In the genomic region with DNA sequence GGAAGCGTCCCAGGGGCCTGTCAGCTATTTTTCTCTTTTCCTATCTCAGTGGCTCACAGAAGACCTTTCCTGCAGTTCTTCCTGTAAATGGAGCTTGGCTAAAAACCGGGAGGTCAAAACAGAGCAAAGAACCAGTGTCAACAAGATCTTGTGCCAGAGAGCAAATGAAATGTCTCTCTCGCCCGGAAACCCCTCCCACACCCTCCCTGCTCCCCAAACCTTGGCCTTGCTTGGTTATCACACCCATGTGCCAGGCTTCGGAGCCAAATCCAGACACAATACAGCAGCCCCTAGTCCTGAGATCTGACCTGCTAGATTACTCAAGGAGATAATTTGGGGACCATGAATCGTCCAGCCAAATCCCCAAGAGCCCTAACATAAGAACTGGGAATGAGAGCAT, we compare ENCODE assay signal across 10 mouse cellular contexts. TPM values are rescaled to one million over a fixed set of nuclear protein-coding genes. Genes with fewer than 3 reads are reported as not detected.
DNase-seq lines count a peak whose midpoint lies in the region; ATAC-seq lines count a peak whose summit lies in the region.
"Had no signal": no experiment of that assay in that cellular context is flagged by ENCODE, and none has a peak within 500 bp of the region (broad histone marks: within the 10 kb centered on the region; RNA-seq: fewer than 3 reads in every experiment).

No protein-coding gene starts in this region.

- H3K27ac ChIP-seq in liver, embryonic 11.5 days (ENCODE audit: low read depth, low read length) = 0 out of 2 replicates have a peak overlapping the region, but pooled peaks have one; percentile 8
- H3K27ac ChIP-seq in midbrain, embryonic 14.5 days (replicated peaks; ENCODE audit: low read depth, low read length) = no peak overlapping the region
- H3K27ac ChIP-seq: limb, embryonic 12.5 days; midbrain, embryonic 15.5 days had no signal

- no peaks in the 10 kb centered on the region for H3K9me3 ChIP-seq in liver, embryonic 11.5 days (ENCODE audit: control insufficient read depth, low read length)
- no peaks in the 10 kb centered on the region for H3K9me3 ChIP-seq in midbrain, embryonic 14.5 days (ENCODE audit: control insufficient read depth, low read length)
- H3K9me3 ChIP-seq: limb, embryonic 12.5 days; midbrain, embryonic 15.5 days had no signal

- no peak overlapping the region for H3K4me3 ChIP-seq in liver, embryonic 11.5 days (ENCODE audit: low read depth, low read length)
- H3K4me3 ChIP-seq in midbrain, embryonic 14.5 days (replicated peaks; ENCODE audit: low read depth, low read length) = no peak overlapping the region
- H3K4me3 ChIP-seq: limb, embryonic 12.5 days; midbrain, embryonic 15.5 days had no signal

- peaks cover 30% of the 10 kb centered on the region for H3K4me1 ChIP-seq in liver, embryonic 11.5 days (replicated peaks; ENCODE audit: control insufficient read depth, insufficient read depth, low read length)
- no peaks in the 10 kb centered on the region for H3K4me1 ChIP-seq in midbrain, embryonic 14.5 days (ENCODE audit: control insufficient read depth, insufficient read depth, low read length)
- H3K4me1 ChIP-seq: midbrain, embryonic 15.5 days had no signal

- peaks cover 14% of the 10 kb centered on the region for H3K36me3 ChIP-seq in liver, embryonic 11.5 days (ENCODE audit: control insufficient read depth, insufficient read depth, low read length)
- peaks cover 29% of the 10 kb centered on the region for H3K36me3 ChIP-seq in midbrain, embryonic 14.5 days (ENCODE audit: control insufficient read depth, insufficient read depth, low read length)

- H3K4me2 ChIP-seq in liver, embryonic 11.5 days = no peak overlapping the region
- no peak overlapping the region for H3K4me2 ChIP-seq in midbrain, embryonic 14.5 days (ENCODE audit: low read length)
- H3K4me2 ChIP-seq: limb, embryonic 12.5 days; midbrain, embryonic 15.5 days had no signal

- no peak for ATAC-seq in liver, embryonic 11.5 days (replicated peaks; ENCODE audit: low FRiP score)
- ATAC-seq in midbrain, embryonic 14.5 days (ENCODE audit: low FRiP score, low TSS enrichment) = no peak
- ATAC-seq: midbrain, embryonic 15.5 days had no signal

- WGBS in liver, embryonic 11.5 days = 76% methylated on average over 6 of the region's 6 CpGs
- WGBS in midbrain, embryonic 14.5 days = 90% methylated on average over 6 of the region's 6 CpGs

- DNase-seq in adrenal gland, adult (ENCODE audit: inconsistent age in 2 of 2, low spot score in 1 of 2) = peak; percentile 40 to 82
- no peak for DNase-seq in adrenal gland, adult 8-10 months
- peak; percentile 76 for DNase-seq in ovary, adult 18-20 months (ENCODE audit: low spot score)
- no peak for DNase-seq in ovary, postnatal 14 days (ENCODE audit: low spot score)
- DNase-seq in liver, embryonic 11.5 days (ENCODE audit: low spot score) = no peak
- DNase-seq in lung, postnatal 36 days = peak; percentile 84
- no peak for DNase-seq in midbrain, embryonic 14.5 days
- DNase-seq in retina, embryonic 14.5 days (ENCODE audit: low spot score) = no peak

- no peaks in the 10 kb centered on the region for H3K27me3 ChIP-seq in liver, embryonic 11.5 days (replicated peaks; ENCODE audit: control insufficient read depth, insufficient read depth, low read length)
- no peaks in the 10 kb centered on the region for H3K27me3 ChIP-seq in midbrain, embryonic 14.5 days (ENCODE audit: control insufficient read depth, insufficient read depth, low read length)
- H3K27me3 ChIP-seq: limb, embryonic 12.5 days; midbrain, embryonic 15.5 days had no signal

- no peak overlapping the region for H3K9ac ChIP-seq in liver, embryonic 11.5 days (ENCODE audit: low read depth, low read length)
- no peak overlapping the region for H3K9ac ChIP-seq in midbrain, embryonic 14.5 days (replicated peaks; ENCODE audit: low read length)
- H3K9ac ChIP-seq: limb, embryonic 12.5 days; midbrain, embryonic 15.5 days had no signal

RNA-seq across cellular contexts. Expression of a gene that starts 8.1 kb away (rescaled TPM):
- total RNA-seq in adrenal gland, adult 8-10 months (2022) = 10 to 100 TPM; 32.8 to 55.5 (median 44.3) TPM
- 34.8 and 40.1 TPM in 2 replicates for polyA plus RNA-seq in liver, embryonic 11.5 days (2014; fragmentation: Nextera tagmentation; extraction: Ambion mirVana)
- polyA plus RNA-seq in midbrain, embryonic 14.5 days (2014; fragmentation: Nextera tagmentation; extraction: Ambion mirVana) = 11.1 and 12.5 TPM in 2 replicates

RNA-seq across cellular contexts. Expression of a gene that starts 48.7 kb away (rescaled TPM):
- total RNA-seq in adrenal gland, adult 8-10 months (2022) = 10 to 100 TPM; 23.6 to 34.1 (median 29.9) TPM
- polyA plus RNA-seq in liver, embryonic 11.5 days (2014; fragmentation: Nextera tagmentation; extraction: Ambion mirVana) = 90.9 and 95.2 TPM in 2 replicates
- polyA plus RNA-seq in midbrain, embryonic 14.5 days (2014; fragmentation: Nextera tagmentation; extraction: Ambion mirVana) = 74.6 and 81.0 TPM in 2 replicates

Comparison
In these comparisons a context has a peak if more than half of its experiments do, and no peak if none do; other contexts are left out.
1. DNase-seq: peak in adrenal gland, adult (2 of 2), ovary, adult 18-20 months (single experiment) and lung, postnatal 36 days (single experiment); none in adrenal gland, adult 8-10 months (single experiment), ovary, postnatal 14 days (single experiment), liver, embryonic 11.5 days (single experiment), midbrain, embryonic 14.5 days (single experiment) and retina, embryonic 14.5 days (single experiment).